ENCODE assay signal across 7 mouse cellular contexts in the genomic region with DNA sequence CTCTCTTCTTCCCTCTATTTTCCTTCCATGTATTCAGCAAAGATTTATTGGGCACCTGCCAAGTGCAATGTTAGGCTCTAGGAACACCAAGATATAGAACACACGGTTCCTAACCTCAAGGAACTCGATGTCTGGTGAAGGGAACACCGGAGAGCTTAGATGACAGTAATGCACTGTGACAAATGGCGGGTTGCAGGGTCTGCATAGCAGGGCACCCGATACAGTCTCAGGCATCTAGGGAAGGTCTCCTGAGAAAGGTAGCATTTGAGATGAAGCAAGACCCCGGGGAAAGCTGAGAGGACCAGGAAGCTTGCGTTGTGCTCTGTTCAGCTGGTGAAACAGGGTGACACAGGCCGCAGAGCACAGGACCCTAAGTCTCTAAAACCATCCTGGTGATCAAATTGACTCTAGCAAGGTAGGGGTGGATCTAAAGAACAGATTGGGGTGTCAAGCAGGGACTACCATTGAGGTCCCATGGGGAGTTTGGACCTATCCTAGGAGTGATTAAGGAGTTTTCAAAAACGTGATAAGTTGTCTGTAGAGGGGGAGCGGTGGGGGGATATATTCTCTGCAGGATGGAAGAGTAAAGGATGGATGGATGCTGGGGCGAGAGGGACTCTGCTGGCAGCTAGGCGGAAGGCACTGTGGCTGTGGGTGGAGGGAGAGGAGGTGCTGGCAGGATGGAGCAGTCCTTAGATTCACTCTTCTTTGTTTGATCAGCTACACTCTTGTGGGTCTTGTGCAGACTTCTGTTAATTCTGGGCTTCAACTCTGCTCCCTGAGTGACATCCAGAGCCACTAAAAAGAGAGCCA. TPM values are rescaled to one million over a fixed set of nuclear protein-coding genes. Genes with fewer than 3 reads are reported as not detected.
DNase-seq lines count a peak whose midpoint lies in the region; ATAC-seq lines count a peak whose summit lies in the region.

No protein-coding gene starts in this region.

- no peak overlapping the region for H3K27ac ChIP-seq in lung, embryonic 15.5 days
- H3K27ac ChIP-seq in forebrain, embryonic 11.5 days (ENCODE audit: low read depth, low read length) = peak overlapping the region; percentile 62
- no peak overlapping the region for H3K27ac ChIP-seq in hindbrain, embryonic 14.5 days
- H3K27ac ChIP-seq in liver, embryonic 16.5 days (ENCODE audit: low read length) = no peak overlapping the region

- H3K27me3 ChIP-seq in lung, embryonic 15.5 days = peaks cover 17% of the 10 kb centered on the region; the same call in 1 of the 2 replicates
- no peaks in the 10 kb centered on the region for H3K27me3 ChIP-seq in forebrain, embryonic 11.5 days (ENCODE audit: control insufficient read depth, insufficient read depth, low read length)
- H3K27me3 ChIP-seq in hindbrain, embryonic 14.5 days (ENCODE audit: control insufficient read depth, insufficient read depth, low read length) = no peaks in the 10 kb centered on the region
- peaks cover 9% of the 10 kb centered on the region for H3K27me3 ChIP-seq in liver, embryonic 16.5 days (ENCODE audit: control insufficient read depth, insufficient read depth, low read depth, low read length)

- no peak for DNase-seq in lung, postnatal 25 days (ENCODE audit: low spot score)
- DNase-seq in forebrain, embryonic 11.5 days (ENCODE audit: low spot score) = peak; percentile 53
- no peak for DNase-seq in hindbrain, embryonic 14.5 days (ENCODE audit: low spot score)
- DNase-seq in urinary bladder, adult 18-20 months (ENCODE audit: low spot score in 2 of 2) = no peak
- DNase-seq in adrenal gland, adult 18-20 months (ENCODE audit: low spot score in 2 of 2) = no peak

- H3K9ac ChIP-seq in lung, embryonic 15.5 days = no peak overlapping the region
- H3K9ac ChIP-seq in forebrain, embryonic 11.5 days (ENCODE audit: low read length) = no peak overlapping the region; the same call in 1 of the 2 replicates
- H3K9ac ChIP-seq in hindbrain, embryonic 14.5 days = no peak overlapping the region
- H3K9ac ChIP-seq in liver, embryonic 16.5 days (ENCODE audit: low read depth, low read length) = no peak overlapping the region

- WGBS in lung, embryonic 15.5 days = 46% methylated on average over 12 of the region's 12 CpGs
- 27% methylated on average over 12 of the region's 12 CpGs for WGBS in forebrain, embryonic 11.5 days
- 22% methylated on average over 12 of the region's 12 CpGs for WGBS in hindbrain, embryonic 14.5 days
- WGBS in liver, embryonic 16.5 days (ENCODE audit: insufficient replicate concordance) = 52% methylated on average over 12 of the region's 12 CpGs

- no peaks in the 10 kb centered on the region for H3K9me3 ChIP-seq in lung, embryonic 15.5 days
- no peaks in the 10 kb centered on the region for H3K9me3 ChIP-seq in forebrain, embryonic 11.5 days (ENCODE audit: control insufficient read depth, low read length)
- H3K9me3 ChIP-seq in hindbrain, embryonic 14.5 days (ENCODE audit: control insufficient read depth, low read length) = peaks cover 5% of the 10 kb centered on the region; the same call in 1 of the 2 replicates
- H3K9me3 ChIP-seq in liver, embryonic 16.5 days (replicated peaks; ENCODE audit: control insufficient read depth, low read length) = peaks cover 5% of the 10 kb centered on the region; the same call in 1 of the 2 replicates

- no peak for ATAC-seq in lung, embryonic 15.5 days (ENCODE audit: borderline replicate concordance, extremely low read depth, low FRiP score, low TSS enrichment)
- no peak; the same call in 1 of the 2 replicates for ATAC-seq in forebrain, embryonic 11.5 days (replicated peaks; ENCODE audit: low FRiP score)
- peak; percentile 25; the same call in 1 of the 2 replicates for ATAC-seq in hindbrain, embryonic 14.5 days (ENCODE audit: low FRiP score)
- ATAC-seq in liver, embryonic 16.5 days (ENCODE audit: low read depth) = no peak

- H3K4me3 ChIP-seq in lung, embryonic 15.5 days = no peak overlapping the region
- no peak overlapping the region for H3K4me3 ChIP-seq in forebrain, embryonic 11.5 days (ENCODE audit: low read depth, low read length)
- no peak overlapping the region for H3K4me3 ChIP-seq in hindbrain, embryonic 14.5 days (replicated peaks; ENCODE audit: low read length)
- peak overlapping the region; percentile 39 for H3K4me3 ChIP-seq in liver, embryonic 16.5 days (ENCODE audit: low read depth, low read length)

- no peaks in the 10 kb centered on the region for H3K36me3 ChIP-seq in lung, embryonic 15.5 days
- no peaks in the 10 kb centered on the region for H3K36me3 ChIP-seq in forebrain, embryonic 11.5 days (ENCODE audit: control insufficient read depth, insufficient read depth, low read length)
- H3K36me3 ChIP-seq in hindbrain, embryonic 14.5 days (replicated peaks; ENCODE audit: control insufficient read depth, insufficient read depth) = no peaks in the 10 kb centered on the region
- no peaks in the 10 kb centered on the region for H3K36me3 ChIP-seq in liver, embryonic 16.5 days (ENCODE audit: control insufficient read depth, insufficient read depth)

- H3K4me2 ChIP-seq in lung, embryonic 15.5 days = peak overlapping the region; percentile 61
- peak overlapping the region; percentile 45; the same call in 1 of the 2 replicates for H3K4me2 ChIP-seq in forebrain, embryonic 11.5 days (ENCODE audit: low read depth, low read length, severe bottlenecking)
- H3K4me2 ChIP-seq in hindbrain, embryonic 14.5 days (replicated peaks) = no peak overlapping the region
- H3K4me2 ChIP-seq in liver, embryonic 16.5 days (ENCODE audit: low read depth, low read length) = peak overlapping the region; percentile 67

- peaks cover 10% of the 10 kb centered on the region for H3K4me1 ChIP-seq in lung, embryonic 15.5 days
- H3K4me1 ChIP-seq in forebrain, embryonic 11.5 days (replicated peaks; ENCODE audit: control insufficient read depth, insufficient read depth, low read length) = peaks cover 32% of the 10 kb centered on the region
- peaks cover 23% of the 10 kb centered on the region for H3K4me1 ChIP-seq in hindbrain, embryonic 14.5 days (replicated peaks; ENCODE audit: control insufficient read depth, insufficient read depth, low read length)
- H3K4me1 ChIP-seq in liver, embryonic 16.5 days (ENCODE audit: control insufficient read depth, low read depth, low read length) = peaks cover 13% of the 10 kb centered on the region

RNA-seq across cellular contexts. Expression of gene Nnmt, which starts 43.5 kb away (rescaled TPM):
- polyA plus RNA-seq in lung, embryonic 15.5 days (2015; fragmentation: Nextera tagmentation; extraction: Ambion mirVana) = 1.5 and 1.6 TPM in 2 replicates
- 1.1 and 1.9 TPM in 2 replicates for polyA plus RNA-seq in forebrain, embryonic 11.5 days (2014; fragmentation: Nextera tagmentation; extraction: Ambion mirVana)
- polyA plus RNA-seq in hindbrain, embryonic 14.5 days (2014; fragmentation: Nextera tagmentation; extraction: Ambion mirVana) = 0.51 and 0.87 TPM in 2 replicates
- 0.37 and 0.44 TPM in 2 replicates for polyA plus RNA-seq in liver, embryonic 16.5 days (2015; fragmentation: Nextera tagmentation; extraction: Ambion mirVana)
- 10 to 100 TPM; 24.5 to 55.3 TPM for total RNA-seq in adrenal gland, adult 18-20 months (2021)
